Mouse (Mus musculus) embryonic facial prominence, embryonic 15.5 days (tissue): ENCODE measurements around the gene Srl. TPM values are rescaled to one million over a fixed set of nuclear protein-coding genes. Genes with fewer than 3 reads are reported as not detected.

ENCODE experiments used
- ATAC-seq: fragments of 200-750 bp; cut with Nextera tagmentation; 2 replicates; pipeline ENCODE4 v1.8.0; 2017; ENCODE audit warnings: low read depth, moderate TSS enrichment; ENCODE audit not compliant: insufficient number of reproducible peaks, low FRiP score, low TSS enrichment
- H3K27ac ChIP-seq: fragments of 300-500 bp; sonication (generic); replicated peaks from 2 replicates; pipeline ENCODE4 v1.5.1; 2015; ENCODE audit warnings: mild to moderate bottlenecking, inconsistent platforms
- H3K27me3 ChIP-seq: fragments of 300-500 bp; sonication (generic); 2 replicates; pipeline ENCODE4 v1.6.1; 2015; ENCODE audit warnings: inconsistent platforms
- H3K36me3 ChIP-seq: fragments of 300-500 bp; sonication (generic); 2 replicates; pipeline ENCODE4 v1.6.1; 2015; ENCODE audit warnings: mild to moderate bottlenecking, inconsistent platforms
- H3K4me1 ChIP-seq: fragments of 300-500 bp; sonication (generic); 2 replicates; pipeline ENCODE4 v1.6.1; 2015; ENCODE audit warnings: inconsistent platforms
- H3K4me2 ChIP-seq: fragments of 300-500 bp; sonication (generic); replicated peaks from 2 replicates; pipeline ENCODE4 v1.6.1; 2015; ENCODE audit warnings: mild to moderate bottlenecking, inconsistent platforms
- H3K4me3 ChIP-seq: fragments of 300-500 bp; sonication (generic); replicated peaks from 2 replicates; pipeline ENCODE4 v1.5.1; 2015; ENCODE audit warnings: mild to moderate bottlenecking, inconsistent platforms
- H3K9ac ChIP-seq: fragments of 300-500 bp; sonication (generic); 2 replicates; pipeline ENCODE4 v1.6.1; 2015; ENCODE audit warnings: inconsistent platforms
- H3K9me3 ChIP-seq: fragments of 300-500 bp; sonication (generic); replicated peaks from 2 replicates; pipeline ENCODE4 v1.6.1; 2016; ENCODE audit warnings: inconsistent platforms
- WGBS: fragments of 180-500 bp; shearing (Covaris S2); methylation state at CpG from one replicate; pipeline ENCODE4 v1.1.7; 2015; 5-methylcytosine and 5-hydroxymethylcytosine counted together
- polyA plus RNA-seq: library from polyadenylated mRNA; unstranded; fragments of >200 nt; fragmentation: Nextera tagmentation; extraction: Ambion mirVana; gene quantifications from 2 replicates; pipeline ENCODE4 v1.2.1, GENCODE M21; 2015

Gene Srl
- polyA plus RNA-seq, 1 experiment from 2014 or later: 42.1 TPM

DNA sequence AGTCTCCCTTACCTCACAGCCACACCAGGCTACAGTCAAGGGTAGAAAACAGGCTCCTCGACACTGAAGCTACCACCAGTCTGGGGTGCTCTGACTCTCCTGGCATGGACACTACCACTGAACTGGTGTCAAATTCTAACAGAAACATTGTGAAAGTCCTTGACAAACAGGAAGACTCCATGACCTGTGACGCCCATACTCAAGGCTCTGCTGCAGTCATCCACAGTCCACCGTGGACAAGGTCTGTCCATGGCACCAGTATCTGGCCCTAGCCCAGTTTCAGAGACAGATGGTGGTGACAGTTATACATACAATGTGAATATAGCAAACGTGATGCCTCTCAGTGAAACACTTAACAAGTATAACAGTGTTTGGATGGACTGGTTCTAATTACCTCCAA, 109.8 kb downstream of the Srl start:
- H3K27ac ChIP-seq: no peak overlapping the region
- no peak overlapping the region for H3K4me2 ChIP-seq
- no peak for ATAC-seq
- no peaks in the 10 kb centered on the region for H3K27me3 ChIP-seq
- no peak overlapping the region for H3K4me3 ChIP-seq
- no peaks in the 10 kb centered on the region for H3K36me3 ChIP-seq
- H3K9me3 ChIP-seq: no peaks in the 10 kb centered on the region
- H3K4me1 ChIP-seq: no peaks in the 10 kb centered on the region
- 58% methylated on average over 4 of the region's 4 CpGs for WGBS
- H3K9ac ChIP-seq: no peak overlapping the region

GRCm38 (mm10) chr16:4431013-4431412, 110.6 kb downstream of the Srl start:
- H3K9ac ChIP-seq: no peak overlapping the region
- no peak for ATAC-seq
- no peaks in the 10 kb centered on the region for H3K4me1 ChIP-seq
- no peaks in the 10 kb centered on the region for H3K36me3 ChIP-seq
- no peaks in the 10 kb centered on the region for H3K9me3 ChIP-seq
- H3K27ac ChIP-seq: no peak overlapping the region
- 72% methylated on average over 3 of the region's 3 CpGs for WGBS
- H3K27me3 ChIP-seq: no peaks in the 10 kb centered on the region
- H3K4me3 ChIP-seq: no peak overlapping the region
- H3K4me2 ChIP-seq: no peak overlapping the region

GRCm38 (mm10) chr16:4430232-4430631, 111.4 kb downstream of the Srl start:
- Histone ChIP-seq H3K4me1 (no peaks in the 10 kb centered on the region), H3K4me2 (no peak overlapping the region), H3K36me3 (no peaks in the 10 kb centered on the region), H3K9ac (no peak overlapping the region), H3K4me3 (no peak overlapping the region), H3K9me3 (no peaks in the 10 kb centered on the region), H3K27ac (no peak overlapping the region), H3K27me3 (no peaks in the 10 kb centered on the region)
- WGBS: 83% methylated on average over 5 of the region's 5 CpGs
- ATAC-seq: no peak

Other genes with a start within 250 kb of the Srl start
- gene Adcy9, start 121.3 kb downstream of the Srl start, polyA plus RNA-seq: 2.0 and 2.2 TPM in 2 replicates
- 23.6 and 24.5 TPM in 2 replicates for gene Tfap4, start 18.0 kb upstream of the Srl start, polyA plus RNA-seq
- 33.2 and 33.4 TPM in 2 replicates for gene Glis2, start 52.9 kb upstream of the Srl start, polyA plus RNA-seq
- 83.4 and 107 TPM in 2 replicates for gene Pam16, start 83.2 kb upstream of the Srl start, polyA plus RNA-seq
- 33.7 and 36.8 TPM in 2 replicates for gene Vasn, start 98.1 kb upstream of the Srl start, polyA plus RNA-seq
- 61.2 and 62.6 TPM in 2 replicates for gene Dnaja3, start 98.2 kb upstream of the Srl start, polyA plus RNA-seq
- 17.2 and 21.4 TPM in 2 replicates for gene Coro7, start 138.0 kb upstream of the Srl start, polyA plus RNA-seq
- 51.3 and 52.5 TPM in 2 replicates for gene Nmral1, start 177.5 kb upstream of the Srl start, polyA plus RNA-seq
- gene Hmox2, start 184.5 kb upstream of the Srl start, polyA plus RNA-seq: 100 and 101 TPM in 2 replicates
- gene Cdip1, start 248.5 kb upstream of the Srl start, polyA plus RNA-seq: 90.6 and 96.6 TPM in 2 replicates